Mouse (Mus musculus) layer of hippocampus, adult 9-11 months (tissue): ENCODE measurements around the gene Prr15l.

ENCODE experiments used
- DNase-seq: peaks from one replicate; pipeline ENCODE4 v3.0.0; 2022

Prr15l gene

GRCm38 (mm10) chr11:96924861-96925260 is 3.0 kb upstream of the Prr15l start:
- DNase-seq, result no peak

GRCm38 (mm10) chr11:96925469-96926148 is 2.3 kb upstream of the Prr15l start:
- no peak for DNase-seq

- DNase-seq, result no peak
Observed at GRCm38 (mm10) chr11:96926587-96926986, 1.3 kb upstream of the Prr15l start.

- no peak for DNase-seq
Observed at GRCm38 (mm10) chr11:96928691-96929090, 787 bp downstream of the Prr15l start.

GRCm38 (mm10) chr11:96929096-96929765 is 1.3 kb downstream of the Prr15l start:
- no peak for DNase-seq

- DNase-seq, result no peak
Observed at GRCm38 (mm10) chr11:96929766-96930331, 1.9 kb downstream of the Prr15l start.

- DNase-seq, result no peak
Observed at GRCm38 (mm10) chr11:96931327-96932062, 3.6 kb downstream of the Prr15l start.

GRCm38 (mm10) chr11:96933562-96934276 is 5.8 kb downstream of the Prr15l start:
- no peak for DNase-seq

- peak; percentile 73 for DNase-seq
Observed at GRCm38 (mm10) chr11:96934921-96935356, 7.0 kb downstream of the Prr15l start.

GRCm38 (mm10) chr11:96935872-96936650 is 8.2 kb downstream of the Prr15l start:
- no peak for DNase-seq

- DNase-seq, result no peak
Observed at GRCm38 (mm10) chr11:96937549-96938425, 9.9 kb downstream of the Prr15l start.

GRCm38 (mm10) chr11:96938426-96938800 is 10.5 kb downstream of the Prr15l start:
- DNase-seq, result no peak

- no peak for DNase-seq
Observed at GRCm38 (mm10) chr11:96940578-96941465, 12.9 kb downstream of the Prr15l start.

- DNase-seq, result no peak
Observed at GRCm38 (mm10) chr11:96941989-96942590, 14.2 kb downstream of the Prr15l start.

- peak; percentile 97 for DNase-seq
Observed at GRCm38 (mm10) chr11:96943746-96944304, 15.9 kb downstream of the Prr15l start, which contains the start of gene Pnpo. TSS of gene Pnpo (minus strand) at chr11:96943986.

- no peak for DNase-seq
Observed at GRCm38 (mm10) chr11:96944844-96945580, 17.1 kb downstream of the Prr15l start.

- no peak for DNase-seq
Observed at GRCm38 (mm10) chr11:96946498-96946897, 18.6 kb downstream of the Prr15l start.

- DNase-seq, result no peak
Observed at GRCm38 (mm10) chr11:96947849-96948248, 19.9 kb downstream of the Prr15l start.
